Mouse (Mus musculus): ENCODE results near the gene Nmi.

DNA sequence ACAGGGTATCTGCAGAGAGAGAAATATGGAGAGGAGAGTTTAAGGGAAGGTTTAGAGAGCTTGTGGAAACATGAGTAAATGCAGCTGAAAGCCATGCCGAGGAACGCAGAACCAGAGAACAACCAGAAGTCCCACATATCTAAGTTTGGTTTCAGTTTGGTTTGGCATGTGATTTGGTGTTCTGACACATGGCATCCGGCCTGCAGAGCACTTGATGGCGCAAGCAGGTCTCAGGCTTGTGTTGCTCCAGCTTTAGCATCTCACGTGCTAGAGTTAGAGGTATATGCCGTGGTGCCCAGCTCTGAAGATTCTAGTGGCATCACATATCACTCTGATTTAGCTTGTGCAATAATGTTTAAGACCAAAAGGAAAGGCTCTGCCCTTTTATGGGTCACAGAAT is 18.2 kb upstream of the Nmi start:
- TF ChIP-seq CTCF (conservative IDR thresholded peaks at IDR 0.05; ENCODE audit: low read length), result no peak
- no peak for TF ChIP-seq POU5F1 (IDR thresholded peaks at IDR 0.05; ENCODE audit: borderline replicate concordance, low read length)
- no peak for TF ChIP-seq NANOG (IDR thresholded peaks at IDR 0.05; ENCODE audit: borderline replicate concordance, low read length)

Measured in E14TG2a.4 (cell line).